Mouse (Mus musculus) forebrain, embryonic 13.5 days (tissue): ENCODE measurements around the gene Cntrl. TPM values are rescaled to one million over a fixed set of nuclear protein-coding genes. Genes with fewer than 3 reads are reported as not detected.
A peak's percentile ranks its signal among the peaks of the same experiment; 100 is the strongest.

ENCODE experiments used
- ATAC-seq: fragments of 200-750 bp; cut with Nextera tagmentation; 2 replicates; pipeline ENCODE4 v1.8.0; 2017
- H3K27ac ChIP-seq: fragments of 300-500 bp; sonication (generic); 2 replicates; pipeline ENCODE4 v1.5.1; 2015; ENCODE audit warnings: inconsistent platforms, mild to moderate bottlenecking, moderate library complexity
- H3K27me3 ChIP-seq: fragments of 300-500 bp; sonication (generic); 2 replicates; pipeline ENCODE4 v1.6.1; 2015; ENCODE audit warnings: mild to moderate bottlenecking, inconsistent platforms
- H3K36me3 ChIP-seq: fragments of 300-500 bp; sonication (generic); 2 replicates; pipeline ENCODE4 v1.6.1; 2015; ENCODE audit warnings: mild to moderate bottlenecking, inconsistent platforms; ENCODE audit not compliant: poor library complexity, severe bottlenecking
- H3K4me1 ChIP-seq: fragments of 300-500 bp; sonication (generic); 2 replicates; pipeline ENCODE4 v1.6.1; 2015; ENCODE audit warnings: inconsistent platforms
- H3K4me2 ChIP-seq: fragments of 300-500 bp; sonication (generic); 2 replicates; pipeline ENCODE4 v1.6.1; 2015; ENCODE audit warnings: inconsistent platforms, mild to moderate bottlenecking, moderate library complexity
- H3K4me3 ChIP-seq: fragments of 300-500 bp; sonication (generic); 2 replicates; pipeline ENCODE4 v1.5.1; 2015; ENCODE audit warnings: mild to moderate bottlenecking, inconsistent platforms
- H3K9ac ChIP-seq: fragments of 300-500 bp; sonication (generic); 2 replicates; pipeline ENCODE4 v1.6.1; 2015; ENCODE audit warnings: mild to moderate bottlenecking, inconsistent platforms
- H3K9me3 ChIP-seq: fragments of 300-500 bp; sonication (generic); replicated peaks from 2 replicates; pipeline ENCODE4 v1.6.1; 2016; ENCODE audit warnings: inconsistent platforms
- WGBS: fragments of 180-500 bp; shearing (Covaris S2); methylation state at CpG from one replicate; pipeline ENCODE4 v1.1.7; 2015; 5-methylcytosine and 5-hydroxymethylcytosine counted together
- polyA plus RNA-seq: library from polyadenylated mRNA; unstranded; fragments of >200 nt; fragmentation: Nextera tagmentation; extraction: Ambion mirVana; gene quantifications from 2 replicates; pipeline ENCODE4 v1.2.1, GENCODE M21; 2015

Gene Cntrl
- polyA plus RNA-seq, 1 experiment from 2014 or later, result 27.8 TPM

DNA sequence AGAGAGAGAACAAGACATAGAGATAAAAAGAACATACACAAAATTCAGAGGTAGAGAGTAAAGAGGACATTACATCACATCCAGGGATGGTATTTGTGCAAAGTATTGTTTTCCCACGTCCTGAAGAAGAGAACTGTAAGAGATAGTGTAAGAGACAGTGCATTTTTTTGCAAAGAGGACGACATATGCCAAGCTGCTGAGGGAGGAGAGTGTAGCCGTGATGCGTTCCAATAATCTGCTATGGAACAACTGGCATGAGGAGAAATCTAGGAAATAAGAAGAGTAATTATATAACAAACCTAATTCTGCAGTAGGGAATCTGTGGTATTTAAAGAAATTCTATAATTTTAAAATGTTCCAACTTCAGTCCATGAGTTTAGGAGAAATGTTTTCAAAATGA, 21.9 kb upstream of the Cntrl start:
- no peaks in the 10 kb centered on the region for H3K27me3 ChIP-seq
- no peak overlapping the region for H3K4me2 ChIP-seq
- H3K36me3 ChIP-seq, result no peaks in the 10 kb centered on the region
- H3K4me3 ChIP-seq, result no peak overlapping the region
- no peak overlapping the region for H3K27ac ChIP-seq
- H3K9me3 ChIP-seq, result no peaks in the 10 kb centered on the region
- ATAC-seq, result no peak
- H3K4me1 ChIP-seq, result no peaks in the 10 kb centered on the region
- H3K9ac ChIP-seq, result no peak overlapping the region
- WGBS, result 74% methylated on average over 4 of the region's 4 CpGs

DNA sequence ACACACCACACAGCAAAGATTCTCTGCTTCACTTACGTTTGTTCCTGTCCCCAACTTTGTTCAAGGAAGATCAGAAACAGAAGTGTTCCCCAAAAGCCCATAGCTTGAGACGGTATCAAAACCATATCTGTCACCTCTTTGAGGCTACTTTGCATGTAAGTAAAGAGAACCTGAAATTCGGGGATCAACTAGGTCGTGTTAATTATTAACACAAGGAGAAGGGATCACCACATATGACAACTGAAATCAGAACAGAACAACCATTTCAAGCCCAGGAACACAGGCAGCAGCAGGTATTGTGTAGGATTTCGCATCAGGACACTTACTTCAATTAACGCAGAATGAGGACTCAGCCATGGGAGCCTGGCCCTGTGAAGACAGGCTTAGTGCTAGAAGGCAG, 8.8 kb upstream of the Cntrl start:
- no peaks in the 10 kb centered on the region for H3K4me1 ChIP-seq
- no peak overlapping the region for H3K27ac ChIP-seq
- H3K4me3 ChIP-seq, result no peak overlapping the region
- H3K36me3 ChIP-seq, result no peaks in the 10 kb centered on the region
- no peak overlapping the region for H3K9ac ChIP-seq
- no peak for ATAC-seq
- H3K9me3 ChIP-seq, result no peaks in the 10 kb centered on the region
- no peak overlapping the region for H3K4me2 ChIP-seq
- no peaks in the 10 kb centered on the region for H3K27me3 ChIP-seq
- 89% methylated on average over 6 of the region's 6 CpGs for WGBS

DNA sequence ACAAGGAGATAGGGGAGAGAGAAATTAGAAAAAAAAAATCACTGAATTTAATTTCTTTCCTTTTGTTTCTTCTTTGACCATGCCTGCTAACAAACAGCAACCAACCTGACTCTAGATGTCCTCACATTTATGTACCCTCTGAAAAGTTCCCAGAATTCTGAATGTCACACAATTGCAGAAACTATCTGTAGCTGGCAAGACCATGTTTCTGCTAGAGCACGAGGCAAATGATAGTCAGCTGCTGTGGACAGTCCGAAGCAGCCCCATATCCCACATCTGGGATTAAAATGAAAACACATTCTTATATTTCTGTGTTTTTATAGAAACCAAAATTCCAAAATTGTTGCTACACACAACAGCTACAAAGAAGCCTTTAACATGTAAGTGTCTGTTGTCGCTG, 7.8 kb upstream of the Cntrl start, which contains the start of gene AI182371:
AI182371 (minus strand) TSS at position 101 of the 400 bp plus-strand sequence.
- Histone ChIP-seq H3K27ac (no peak within 1 kb of the TSS), H3K36me3 (no peaks in the 10 kb centered on the region), H3K27me3 (no peaks in the 10 kb centered on the region), H3K9me3 (no peaks in the 10 kb centered on the region), H3K4me3 (no peak within 1 kb of the TSS), H3K4me1 (no peaks in the 10 kb centered on the region), H3K4me2 (no peak within 1 kb of the TSS), H3K9ac (no peak within 1 kb of the TSS)
- WGBS, result 93% methylated on average over 3 of the region's 3 CpGs
- no peak for ATAC-seq

DNA sequence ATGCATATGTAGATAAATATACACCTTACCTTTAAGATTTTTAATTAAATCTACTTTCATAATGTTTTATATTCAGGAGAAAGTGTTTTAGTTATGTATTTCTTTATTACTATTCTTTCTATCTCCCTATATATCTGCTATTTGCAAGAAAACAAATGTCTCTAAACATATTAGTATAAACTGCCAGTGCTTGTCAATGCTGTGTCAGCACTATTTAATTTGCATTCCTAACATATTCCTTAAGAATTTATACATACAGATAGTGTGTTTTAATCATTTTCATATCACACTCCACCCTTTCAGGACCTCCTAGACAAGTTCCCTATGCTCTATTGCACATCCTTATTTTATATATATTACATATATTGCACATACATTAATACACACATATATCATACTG, 6.5 kb upstream of the Cntrl start:
- Histone ChIP-seq H3K36me3 (no peaks in the 10 kb centered on the region), H3K9me3 (no peaks in the 10 kb centered on the region), H3K4me2 (no peak overlapping the region), H3K27me3 (no peaks in the 10 kb centered on the region), H3K9ac (no peak overlapping the region), H3K27ac (no peak overlapping the region), H3K4me1 (no peaks in the 10 kb centered on the region), H3K4me3 (no peak overlapping the region)
- ATAC-seq, result no peak

DNA sequence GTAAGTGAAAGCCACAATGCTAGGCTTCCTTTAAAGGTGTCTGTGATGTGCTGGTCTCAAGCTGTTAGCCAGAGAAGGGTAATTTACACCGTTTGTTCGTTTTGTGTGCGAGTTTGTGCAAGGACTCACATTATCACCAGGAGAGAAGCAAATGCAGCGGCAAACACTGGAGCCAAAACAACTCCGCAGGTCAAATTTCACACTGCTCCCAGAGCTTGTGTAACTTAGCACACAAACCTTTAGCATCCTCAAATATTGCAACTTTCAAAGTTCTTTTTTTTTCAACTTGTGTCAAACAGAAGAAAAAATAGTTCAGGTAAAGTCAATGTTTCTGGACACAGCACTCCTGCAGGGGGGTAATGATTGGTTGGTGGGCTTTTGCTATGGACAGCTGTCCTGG, 5.7 kb upstream of the Cntrl start:
- no peaks in the 10 kb centered on the region for H3K9me3 ChIP-seq
- WGBS, result 76% methylated on average over 5 of the region's 5 CpGs

DNA sequence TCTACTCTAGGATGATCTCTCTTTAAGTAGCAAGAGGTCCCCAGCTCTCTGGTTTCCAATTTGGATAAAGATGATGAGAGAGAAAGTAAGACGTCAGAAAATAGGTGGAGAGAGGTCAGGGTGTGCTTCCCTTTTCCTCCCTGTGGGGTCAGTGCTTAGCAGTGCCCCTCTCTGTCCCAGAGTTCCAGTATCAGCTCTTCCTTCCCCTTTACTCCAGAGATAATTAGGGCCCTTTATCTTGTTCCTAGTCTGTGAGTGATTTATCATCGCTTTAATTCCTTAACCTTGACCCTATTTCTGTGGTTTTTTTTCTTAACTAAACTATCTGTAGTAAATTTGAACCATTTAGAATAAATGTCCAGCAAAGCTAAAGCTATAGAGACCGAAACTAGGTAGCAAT, 4.4 kb upstream of the Cntrl start:
- Histone ChIP-seq H3K36me3 (no peaks in the 10 kb centered on the region), H3K27ac (no peak overlapping the region), H3K4me1 (peaks cover under 1% of the 10 kb centered on the region; the same call in 1 of the 2 replicates), H3K4me3 (no peak overlapping the region), H3K9me3 (no peaks in the 10 kb centered on the region), H3K4me2 (no peak overlapping the region), H3K9ac (no peak overlapping the region), H3K27me3 (no peaks in the 10 kb centered on the region)
- ATAC-seq, result no peak
- 60% methylated on average over 3 of the region's 3 CpGs for whole genome bisulfite sequencing

More for the DNA sequence above, 5.7 kb upstream of the Cntrl start:
- H3K27me3 ChIP-seq, result no peaks in the 10 kb centered on the region
- no peak overlapping the region for H3K9ac ChIP-seq
- no peak overlapping the region for H3K27ac ChIP-seq
- H3K36me3 ChIP-seq, result no peaks in the 10 kb centered on the region
- H3K4me2 ChIP-seq, result no peak overlapping the region
- no peaks in the 10 kb centered on the region for H3K4me1 ChIP-seq
- no peak overlapping the region for H3K4me3 ChIP-seq
- ATAC-seq, result no peak

DNA sequence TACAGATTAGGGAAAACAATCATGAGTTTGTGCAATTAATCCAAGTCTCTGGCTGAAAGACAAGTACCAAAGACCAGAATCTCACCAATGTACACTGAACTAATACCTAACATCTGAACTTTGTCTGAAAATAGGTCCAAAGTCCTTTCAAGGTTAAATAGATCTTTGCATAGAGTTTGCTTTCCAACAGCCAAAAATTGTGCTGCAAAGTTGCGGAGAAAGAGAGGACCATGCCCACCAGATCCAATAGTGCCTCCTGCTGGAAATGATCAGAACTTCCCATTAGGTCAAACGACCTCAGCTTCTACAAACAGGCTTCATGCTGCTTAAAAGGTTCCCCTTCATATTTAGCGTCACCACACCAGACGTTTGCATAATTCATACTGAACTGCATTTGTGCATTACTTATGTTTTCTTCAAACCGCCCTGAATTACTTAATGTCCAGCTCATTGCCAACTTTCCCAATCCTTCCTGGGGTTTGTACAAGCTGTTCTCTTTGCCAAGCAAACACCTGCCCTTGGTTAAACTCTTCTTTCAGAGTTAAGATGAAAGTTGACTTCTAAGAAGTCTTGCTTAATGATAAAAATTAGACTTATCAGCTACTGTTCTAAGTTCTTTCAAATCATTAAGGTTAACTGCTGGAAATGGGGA, 1.2 kb upstream of the Cntrl start:
- Histone ChIP-seq H3K4me2 (no peak overlapping the region), H3K36me3 (no peaks in the 10 kb centered on the region), H3K27me3 (no peaks in the 10 kb centered on the region), H3K9me3 (no peaks in the 10 kb centered on the region), H3K9ac (no peak overlapping the region), H3K4me3 (no peak overlapping the region), H3K27ac (no peak overlapping the region), H3K4me1 (peaks cover 6% of the 10 kb centered on the region)
- WGBS, result 53% methylated on average over 5 of the region's 5 CpGs
- no peak for ATAC-seq

DNA sequence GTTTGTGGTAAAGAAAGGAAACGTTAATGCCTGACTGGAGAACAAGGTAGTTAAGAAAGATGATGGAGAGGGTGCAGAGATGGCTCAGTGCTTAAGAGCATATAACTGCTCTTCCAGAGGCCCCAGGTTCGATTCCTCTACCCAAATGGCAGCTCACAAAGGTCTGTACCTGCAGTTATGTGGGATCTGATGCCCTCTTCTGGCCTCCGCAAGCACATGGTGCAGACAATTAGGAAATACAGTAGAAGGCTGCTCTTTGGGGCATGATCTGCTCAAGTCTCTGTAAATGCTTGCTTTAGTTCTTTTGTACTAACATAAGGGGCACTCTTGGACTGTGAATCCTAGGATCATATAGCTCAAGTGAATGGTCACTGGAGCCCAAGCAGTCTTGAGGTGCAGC, 580 bp upstream of the Cntrl start:
- H3K36me3 ChIP-seq, result no peaks in the 10 kb centered on the region; the same call in 1 of the 2 replicates
- H3K4me1 ChIP-seq, result peaks cover 6% of the 10 kb centered on the region
- ATAC-seq, result peak; percentile 44
- no peak overlapping the region; the same call in 1 of the 2 replicates for H3K9ac ChIP-seq
- H3K4me3 ChIP-seq, result peak overlapping the region; percentile 80
- peak overlapping the region; percentile 73 for H3K4me2 ChIP-seq
- H3K27ac ChIP-seq, result peak overlapping the region; percentile 79; the same call in 1 of the 2 replicates
- H3K9me3 ChIP-seq, result no peaks in the 10 kb centered on the region
- 24% methylated on average over 3 of the region's 3 CpGs for WGBS
- H3K27me3 ChIP-seq, result no peaks in the 10 kb centered on the region

DNA sequence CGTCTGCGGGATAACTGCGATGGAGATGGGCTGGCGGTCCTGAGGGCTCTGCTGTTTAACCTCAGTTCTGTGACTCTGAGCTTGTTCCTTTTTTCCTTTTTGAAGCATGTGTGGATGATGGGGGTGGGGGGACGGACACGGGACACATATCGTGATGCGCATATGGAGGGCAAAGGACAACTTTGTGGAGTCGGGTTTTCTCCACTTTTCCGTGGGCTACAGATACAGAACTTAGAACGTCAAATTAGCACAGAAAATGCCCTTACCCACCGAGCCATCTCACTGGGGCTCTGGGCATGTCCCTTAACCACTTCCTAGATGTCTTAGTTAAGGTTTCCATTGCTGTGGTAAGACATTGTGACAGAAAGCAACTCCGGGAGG, 622 bp downstream of the Cntrl start:
- 2% methylated on average over 13 of the region's 13 CpGs for WGBS
- H3K27ac ChIP-seq, result 0 out of 2 replicates have a peak overlapping the region, but pooled peaks have one; percentile 79
- ATAC-seq, result no peak; the same call in 1 of the 2 replicates

DNA sequence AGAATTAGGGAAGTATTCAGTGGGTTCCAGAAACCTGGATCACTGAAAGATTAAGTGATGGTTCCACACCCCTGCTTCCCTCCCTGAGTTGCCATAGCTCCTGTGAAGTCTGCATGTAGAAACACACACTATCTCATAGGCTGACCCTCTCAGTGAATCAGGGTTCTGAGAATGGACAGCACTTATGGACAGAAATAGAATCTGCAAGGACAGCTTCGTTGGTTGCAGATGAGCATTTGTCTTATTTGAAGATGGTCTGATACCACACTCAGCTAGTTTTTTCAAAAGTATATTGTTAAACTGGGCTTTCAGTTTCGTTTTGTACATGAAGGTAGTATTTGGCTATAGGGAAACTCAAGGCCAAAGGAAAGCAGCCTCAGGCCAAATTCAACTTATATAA, 1.2 kb downstream of the Cntrl start:
- 86% methylated on average over 2 of the region's 2 CpGs for WGBS
- Histone ChIP-seq H3K4me3 (no peak overlapping the region), H3K4me1 (peaks cover 6% of the 10 kb centered on the region), H3K27me3 (no peaks in the 10 kb centered on the region), H3K9ac (no peak overlapping the region), H3K27ac (no peak overlapping the region), H3K9me3 (no peaks in the 10 kb centered on the region), H3K36me3 (no peaks in the 10 kb centered on the region; the same call in 1 of the 2 replicates), H3K4me2 (peak overlapping the region; percentile 73; the same call in 1 of the 2 replicates)
- ATAC-seq, result no peak

More for the DNA sequence above, 622 bp downstream of the Cntrl start:
- Histone ChIP-seq H3K4me2 (peak overlapping the region; percentile 73), H3K4me3 (peak overlapping the region; percentile 80), H3K9ac (peak overlapping the region; percentile 76), H3K9me3 (no peaks in the 10 kb centered on the region), H3K36me3 (no peaks in the 10 kb centered on the region; the same call in 1 of the 2 replicates), H3K27me3 (no peaks in the 10 kb centered on the region), H3K4me1 (peaks cover 6% of the 10 kb centered on the region)

DNA sequence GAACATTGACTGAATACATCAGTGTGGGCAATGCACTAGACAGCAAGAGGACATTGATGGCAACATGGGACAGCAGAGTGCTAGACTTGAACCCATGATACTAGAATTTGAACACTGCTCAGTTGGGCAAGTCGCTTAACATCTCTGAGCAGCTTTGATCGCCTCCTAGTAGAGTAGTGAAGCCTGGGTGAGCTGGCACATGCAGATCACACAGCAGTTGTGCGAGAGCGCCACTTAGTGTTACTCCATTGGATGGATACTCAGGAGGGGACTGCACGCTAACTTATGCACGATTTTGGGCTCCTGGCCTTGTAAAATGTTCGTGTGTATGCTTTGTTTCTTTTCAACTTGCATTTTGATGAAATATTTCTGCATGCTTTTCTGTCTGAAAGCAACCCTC, 15.4 kb downstream of the Cntrl start:
- Histone ChIP-seq H3K4me3 (no peak overlapping the region), H3K9ac (no peak overlapping the region), H3K4me1 (no peaks in the 10 kb centered on the region), H3K9me3 (no peaks in the 10 kb centered on the region), H3K27ac (no peak overlapping the region), H3K4me2 (no peak overlapping the region), H3K36me3 (peaks cover 27% of the 10 kb centered on the region), H3K27me3 (no peaks in the 10 kb centered on the region)
- 73% methylated on average over 7 of the region's 7 CpGs for WGBS
- no peak for ATAC-seq

DNA sequence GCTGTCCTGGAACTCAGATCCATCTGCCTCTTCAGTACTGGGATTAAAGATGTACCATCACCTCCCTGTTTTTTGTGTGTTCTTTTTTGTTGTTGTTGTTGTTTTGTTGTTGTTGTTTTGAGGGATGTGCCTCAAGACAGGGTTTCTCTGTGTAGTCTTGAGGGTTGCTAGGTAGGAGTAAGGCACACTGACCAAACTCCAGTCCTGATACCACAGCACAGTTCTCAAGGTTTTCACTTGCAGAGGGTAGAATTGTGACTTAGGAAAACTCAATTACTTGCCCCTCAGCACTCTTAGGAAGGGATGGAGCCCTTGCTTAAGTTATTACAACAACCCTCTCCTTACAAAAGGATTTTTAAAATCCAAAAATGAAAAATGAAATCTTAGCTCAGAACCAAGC, 22.2 kb downstream of the Cntrl start:
- Histone ChIP-seq H3K4me1 (peaks cover 24% of the 10 kb centered on the region), H3K4me2 (peak overlapping the region; percentile 65), H3K27ac (peak overlapping the region; percentile 40; the same call in 1 of the 2 replicates), H3K4me3 (peak overlapping the region; percentile 47; the same call in 1 of the 2 replicates), H3K36me3 (peaks cover 22% of the 10 kb centered on the region), H3K9ac (0 out of 2 replicates have a peak overlapping the region, but pooled peaks have one; percentile 21), H3K27me3 (no peaks in the 10 kb centered on the region), H3K9me3 (no peaks in the 10 kb centered on the region)
- ATAC-seq, result no peak
